Mouse (Mus musculus) liver, embryonic 14.5 days (tissue): ENCODE results near the gene Rnaseh2a. TPM values are rescaled to one million over a fixed set of nuclear protein-coding genes. Genes with fewer than 3 reads are reported as not detected.

Experiments used
- ATAC-seq: fragments of 200-750 bp; cut with Nextera tagmentation; 2 replicates; pipeline ENCODE4 v1.8.0; 2017; ENCODE audit warnings: moderate number of reproducible peaks, mild to moderate bottlenecking, moderate library complexity; ENCODE audit not compliant: insufficient read depth
- DNase-seq, 3 experiments: peaks; one replicate each; pipeline ENCODE4 v3.0.0-alpha.2; 2012 to 2013; ENCODE audit warnings: low read depth in 3 of 3, low spot score in 3 of 3
- H3K27ac ChIP-seq: fragments of 300-500 bp; sonication (generic); 2 replicates; pipeline ENCODE4 v1.5.1; 2014; ENCODE audit warnings: moderate library complexity, mild to moderate bottlenecking, control low read depth, inconsistent platforms
- H3K27me3 ChIP-seq: fragments of 300-500 bp; sonication (generic); 2 replicates; pipeline ENCODE4 v1.6.1; 2014; ENCODE audit warnings: mild to moderate bottlenecking, low read length, moderate library complexity; ENCODE audit not compliant: control insufficient read depth, insufficient read depth
- H3K36me3 ChIP-seq: fragments of 300-500 bp; sonication (generic); replicated peaks from 2 replicates; pipeline ENCODE4 v1.6.1; 2014; ENCODE audit warnings: low read depth; ENCODE audit not compliant: control insufficient read depth, insufficient read depth
- H3K4me1 ChIP-seq, 2 experiments: fragments of 200-500 bp in 1 of 2; fragments of 300-500 bp in 1 of 2; sonication (generic) in 1 of 2; replicated peaks; 2 replicates each; pipeline ENCODE4 v1.6.1; 2012 to 2014; ENCODE audit warnings: antibody characterized with exemption in 1 of 2, inconsistent platforms in 1 of 2, low read length in 1 of 2; ENCODE audit not compliant: control insufficient read depth in 2 of 2, insufficient read depth in 2 of 2
- H3K4me2 ChIP-seq: fragments of 300-500 bp; sonication (generic); 2 replicates; pipeline ENCODE4 v1.6.1; 2014; ENCODE audit warnings: low read depth, mild to moderate bottlenecking, control low read depth, moderate library complexity
- H3K4me3 ChIP-seq, 2 experiments: fragments of 200-500 bp in 1 of 2; fragments of 300-500 bp in 1 of 2; sonication (generic) in 1 of 2; 2 replicates each; pipeline ENCODE4 v1.5.1; 2012 to 2014; ENCODE audit warnings: low read depth in 2 of 2, low read length in 2 of 2, mild to moderate bottlenecking in 2 of 2, control low read depth in 1 of 2, inconsistent platforms in 1 of 2, moderate library complexity in 1 of 2; ENCODE audit not compliant: insufficient read depth in 1 of 2
- H3K9ac ChIP-seq: fragments of 300-500 bp; sonication (generic); replicated peaks from 2 replicates; pipeline ENCODE4 v1.6.1; 2014; ENCODE audit warnings: mild to moderate bottlenecking, control low read depth, moderate library complexity
- H3K9me3 ChIP-seq: fragments of 300-500 bp; sonication (generic); 2 replicates; pipeline ENCODE4 v1.6.1; 2016; ENCODE audit warnings: low read length, mixed read lengths; ENCODE audit not compliant: control insufficient read depth
- CTCF ChIP-seq: IDR thresholded peaks from 2 replicates; pipeline ENCODE4 v1.5.1; 2016; ENCODE audit warnings: antibody characterized with exemption, low read depth, control low read depth
- EP300 ChIP-seq: IDR thresholded peaks from 2 replicates; pipeline ENCODE4 v1.6.1; 2016; ENCODE audit warnings: antibody characterized with exemption, low read depth
- WGBS: fragments of 180-500 bp; shearing (Covaris S2); extraction: QIAGEN DNeasy Blood & Tissue Kit; methylation state at CpG from one replicate; pipeline ENCODE4 v1.1.7; 2014; ENCODE audit not compliant: insufficient replicate concordance; 5-methylcytosine and 5-hydroxymethylcytosine counted together
- polyA plus RNA-seq, 2 experiments: library from polyadenylated mRNA; depleted of rRNA in 1 of 2; stranded (reverse) in 1 of 2; unstranded in 1 of 2; fragments of >200 nt; fragmentation: Nextera tagmentation in 1 of 2; extraction: Ambion mirVana in 1 of 2; gene quantifications; 2 replicates each; pipeline versions ENCODE4 v1.2.1 to v1.2.3; 2012 to 2014

Gene Rnaseh2a
- polyA plus RNA-seq, 2 experiments, result 56.2 to 107 TPM

GRCm38 (mm10) chr8:84945633-84946527 is 23.7 kb downstream of the Rnaseh2a start:
- no peak for DNase-seq
- Histone ChIP-seq H3K36me3 (no peaks in the 10 kb centered on the region), H3K27me3 (peaks cover 69% of the 10 kb centered on the region), H3K4me1 (peaks cover 2 to 8% of the 10 kb centered on the region in 2 experiments; a peak in 3 of 4 replicates), H3K27ac (no peak overlapping the region), H3K4me3 (peak overlapping the region in 1 of 2 experiments; percentile 1; a peak in 2 of 4 replicates), H3K9me3 (no peaks in the 10 kb centered on the region), H3K4me2 (peak overlapping the region; percentile 16), H3K9ac (no peak overlapping the region)
- no peak for ATAC-seq
- 2% methylated on average over 59 of the region's 67 CpGs for WGBS
- TF ChIP-seq CTCF (no peak), EP300 (no peak)

- no peak for ATAC-seq
- H3K4me2 ChIP-seq, result no peak overlapping the region
These were observed 24.3 kb downstream of the Rnaseh2a start for GRCm38 (mm10) chr8:84945235-84945632.

GRCm38 (mm10) chr8:84944478-84945160 is 24.9 kb downstream of the Rnaseh2a start:
- peak; percentile 84 for ATAC-seq
- Histone ChIP-seq H3K9ac (no peak overlapping the region), H3K4me3 (no peak overlapping the region)

More at GRCm38 (mm10) chr8:84945235-84945632, 24.3 kb downstream of the Rnaseh2a start:
- no peak for TF ChIP-seq CTCF
- no peak for TF ChIP-seq EP300
- WGBS, result 10% methylated on average over 11 of the region's 11 CpGs
- H3K4me3 ChIP-seq, result no peak overlapping the region
- no peaks in the 10 kb centered on the region for H3K9me3 ChIP-seq
- no peaks in the 10 kb centered on the region for H3K36me3 ChIP-seq
- peaks cover 66% of the 10 kb centered on the region for H3K27me3 ChIP-seq
- DNase-seq, result no peak
- peaks cover 2 to 8% of the 10 kb centered on the region in 2 experiments; a peak in 3 of 4 replicates for H3K4me1 ChIP-seq
- H3K27ac ChIP-seq, result no peak overlapping the region
- H3K9ac ChIP-seq, result no peak overlapping the region

GRCm38 (mm10) chr8:84943699-84944098 is 25.9 kb downstream of the Rnaseh2a start:
- Histone ChIP-seq H3K27ac (no peak overlapping the region), H3K4me2 (no peak overlapping the region), H3K27me3 (peaks cover 69% of the 10 kb centered on the region), H3K36me3 (no peaks in the 10 kb centered on the region), H3K4me3 (no peak overlapping the region), H3K4me1 (peaks cover 2 to 8% of the 10 kb centered on the region in 2 experiments; a peak in 3 of 4 replicates), H3K9ac (no peak overlapping the region), H3K9me3 (no peaks in the 10 kb centered on the region)
- DNase-seq (no peak), ATAC-seq (no peak)
- TF ChIP-seq EP300 (no peak), CTCF (no peak)
- 15% methylated on average over 4 of the region's 4 CpGs for WGBS

More at GRCm38 (mm10) chr8:84944478-84945160, 24.9 kb downstream of the Rnaseh2a start:
- Histone ChIP-seq H3K4me1 (peaks cover 2 to 8% of the 10 kb centered on the region in 2 experiments; a peak in 3 of 4 replicates), H3K27me3 (peaks cover 64% of the 10 kb centered on the region), H3K36me3 (no peaks in the 10 kb centered on the region), H3K9me3 (no peaks in the 10 kb centered on the region), H3K4me2 (peak overlapping the region; percentile 43), H3K27ac (no peak overlapping the region)
- DNase-seq, result peak; percentile 61 to 75 (median 66)
- WGBS, result 5% methylated on average over 26 of the region's 26 CpGs
- no peak for TF ChIP-seq CTCF
- TF ChIP-seq EP300, result no peak
